11 mouse cellular contexts compared by ENCODE assay signal in genomic region chr3:55336895-55337294, GRCm38 (mm10).
DNase-seq lines count a peak whose midpoint lies in the region; ATAC-seq and TF ChIP-seq lines count a peak whose summit lies in the region.
"Had no signal": no experiment of that assay in that cellular context is flagged by ENCODE, and none has a peak within 500 bp of the region (broad histone marks: within the 10 kb centered on the region; RNA-seq: fewer than 3 reads in every experiment).

No protein-coding gene starts in this region.

- peak; percentile 91 for ATAC-seq in lung, postnatal 0 days
- ATAC-seq in forebrain, embryonic 13.5 days = no peak

- TF ChIP-seq EP300 in lung, postnatal 0 days (IDR thresholded peaks at IDR 0.05) = no peak

- no peaks in the 10 kb centered on the region for H3K4me1 ChIP-seq in embryonic fibroblast, embryonic 13.5 days (ENCODE audit: control insufficient read depth, insufficient read depth, low read length)
- H3K4me1 ChIP-seq in kidney, adult 2 months (ENCODE audit: control insufficient read depth, insufficient read depth, low read length) = no peaks in the 10 kb centered on the region
- H3K4me1 ChIP-seq in lung, postnatal 0 days (ENCODE audit: insufficient read depth, low read depth, low read length) = no peaks in the 10 kb centered on the region
- H3K4me1 ChIP-seq in forebrain, embryonic 13.5 days = peaks cover 7% of the 10 kb centered on the region; the same call in 1 of the 2 replicates
- no peaks in the 10 kb centered on the region for H3K4me1 ChIP-seq in cerebellum, adult 2 months (ENCODE audit: control insufficient read depth, insufficient read depth, low read length)
- H3K4me1 ChIP-seq: embryonic facial prominence, embryonic 12.5 days; megakaryocyte, embryonic 14.5 days had no signal

- no peak for TF ChIP-seq CTCF in embryonic fibroblast, embryonic 13.5 days (IDR thresholded peaks at IDR 0.05; ENCODE audit: borderline replicate concordance, insufficient read depth, low read length)
- no peak for TF ChIP-seq CTCF in kidney, adult 2 months (conservative IDR thresholded peaks at IDR 0.05; ENCODE audit: insufficient read depth, insufficient read length, low read depth, low read length)
- TF ChIP-seq CTCF in lung, postnatal 0 days (IDR thresholded peaks at IDR 0.05) = no peak
- no peak for TF ChIP-seq CTCF in cerebellum, adult 2 months (IDR thresholded peaks at IDR 0.05; ENCODE audit: borderline replicate concordance, insufficient read depth, low read depth, low read length)

- DNase-seq in embryo, embryonic 11.5 days (ENCODE audit: low read depth, low spot score) = peak; percentile 9
- no peak for DNase-seq in embryo, embryonic 11 days
- peak; percentile 74 for DNase-seq in kidney, adult 2 months
- peak; percentile 80 for DNase-seq in lung, postnatal 0 days (ENCODE audit: low spot score)
- no peak for DNase-seq in cerebellum, adult 2 months
- DNase-seq in cerebellum, adult 8-10 months = no peak
- DNase-seq: B cell, adult 2 months had no signal

- 32% methylated on average over 11 of the region's 11 CpGs for WGBS in kidney, adult 2 months
- WGBS in lung, postnatal 0 days = 62% methylated on average over 11 of the region's 11 CpGs
- 94% methylated on average over 11 of the region's 11 CpGs for WGBS in forebrain, embryonic 13.5 days
- 94% methylated on average over 11 of the region's 11 CpGs for WGBS in cerebellum, adult 2 months

- H3K27ac ChIP-seq in embryonic fibroblast, embryonic 13.5 days (ENCODE audit: insufficient read depth, low read length) = 0 out of 2 replicates have a peak overlapping the region, but pooled peaks have one; percentile 32
- H3K27ac ChIP-seq in kidney, adult 2 months (ENCODE audit: insufficient read depth, low read depth, low read length) = peak overlapping the region; percentile 30; the same call in 1 of the 2 replicates
- H3K27ac ChIP-seq in lung, postnatal 0 days (ENCODE audit: low read length) = no peak overlapping the region
- no peak overlapping the region for H3K27ac ChIP-seq in forebrain, embryonic 13.5 days
- H3K27ac ChIP-seq in cerebellum, adult 2 months (ENCODE audit: insufficient read depth, low read length) = no peak overlapping the region
- H3K27ac ChIP-seq: embryonic facial prominence, embryonic 12.5 days had no signal

- H3K9ac ChIP-seq in lung, postnatal 0 days (replicated peaks; ENCODE audit: low read depth) = no peak overlapping the region
- H3K9ac ChIP-seq in forebrain, embryonic 13.5 days = no peak overlapping the region
- H3K9ac ChIP-seq: embryonic facial prominence, embryonic 12.5 days had no signal

- H3K4me3 ChIP-seq in embryonic fibroblast, embryonic 13.5 days (ENCODE audit: insufficient read depth, low read length) = no peak overlapping the region
- no peak overlapping the region for H3K4me3 ChIP-seq in kidney, adult 2 months (ENCODE audit: insufficient read depth, low read depth, low read length)
- no peak overlapping the region for H3K4me3 ChIP-seq in lung, postnatal 0 days (ENCODE audit: low read depth, low read length)
- H3K4me3 ChIP-seq in forebrain, embryonic 13.5 days = no peak overlapping the region
- H3K4me3 ChIP-seq in cerebellum, adult 2 months (replicated peaks; ENCODE audit: insufficient read depth, low read depth, low read length) = no peak overlapping the region
- H3K4me3 ChIP-seq: embryonic facial prominence, embryonic 12.5 days; megakaryocyte, embryonic 14.5 days had no signal

- H3K27me3 ChIP-seq in kidney, adult 2 months (replicated peaks; ENCODE audit: control insufficient read depth, insufficient read depth, low read length) = no peaks in the 10 kb centered on the region
- H3K27me3 ChIP-seq in lung, postnatal 0 days (replicated peaks; ENCODE audit: insufficient read depth, low read length) = no peaks in the 10 kb centered on the region
- H3K27me3 ChIP-seq in forebrain, embryonic 13.5 days = no peaks in the 10 kb centered on the region
- no peaks in the 10 kb centered on the region for H3K27me3 ChIP-seq in cerebellum, adult 2 months (ENCODE audit: control insufficient read depth, insufficient read depth, low read length)
- H3K27me3 ChIP-seq: embryonic facial prominence, embryonic 12.5 days; megakaryocyte, embryonic 14.5 days had no signal

- no peaks in the 10 kb centered on the region for H3K36me3 ChIP-seq in kidney, adult 2 months (ENCODE audit: control insufficient read depth, insufficient read depth, low read length)
- H3K36me3 ChIP-seq in lung, postnatal 0 days (ENCODE audit: insufficient read depth, low read length) = no peaks in the 10 kb centered on the region
- H3K36me3 ChIP-seq in forebrain, embryonic 13.5 days (ENCODE audit: poor library complexity, severe bottlenecking) = no peaks in the 10 kb centered on the region; the same call in 1 of the 2 replicates
- H3K36me3 ChIP-seq: embryonic facial prominence, embryonic 12.5 days had no signal

- no peak for TF ChIP-seq POLR2A in embryonic fibroblast, embryonic 13.5 days (IDR thresholded peaks at IDR 0.05; ENCODE audit: low read depth, low read length)
- TF ChIP-seq POLR2A in kidney, adult 2 months (IDR thresholded peaks at IDR 0.05; ENCODE audit: low read depth, low read length) = no peak
- no peak for TF ChIP-seq POLR2A in cerebellum, adult 2 months (IDR thresholded peaks at IDR 0.05; ENCODE audit: borderline replicate concordance, insufficient read depth, low read length)

- no peaks in the 10 kb centered on the region for H3K9me3 ChIP-seq in lung, postnatal 0 days (ENCODE audit: low read length)
- H3K9me3 ChIP-seq in forebrain, embryonic 13.5 days (replicated peaks) = no peaks in the 10 kb centered on the region
- H3K9me3 ChIP-seq: embryonic facial prominence, embryonic 12.5 days had no signal

- H3K4me2 ChIP-seq in lung, postnatal 0 days (replicated peaks; ENCODE audit: low read depth, low read length) = no peak overlapping the region
- H3K4me2 ChIP-seq in forebrain, embryonic 13.5 days = no peak overlapping the region
- H3K4me2 ChIP-seq: embryonic facial prominence, embryonic 12.5 days had no signal

Comparison
In these comparisons a context has a peak if more than half of its experiments do, and no peak if none do; other contexts are left out.
1. DNase-seq: peak in embryo, embryonic 11.5 days (single experiment), kidney, adult 2 months (single experiment) and lung, postnatal 0 days (single experiment); none in embryo, embryonic 11 days (single experiment), cerebellum, adult 2 months (0 of 2) and cerebellum, adult 8-10 months (single experiment).
2. H3K27ac ChIP-seq: peak in embryonic fibroblast, embryonic 13.5 days (single experiment) and kidney, adult 2 months (single experiment); none in lung, postnatal 0 days (single experiment), forebrain, embryonic 13.5 days (single experiment) and cerebellum, adult 2 months (single experiment).